15 mouse cellular contexts compared by ENCODE assay signal in genomic region chr14:25184875-25185274, GRCm38 (mm10).
DNase-seq lines count a peak whose midpoint lies in the region; ATAC-seq lines count a peak whose summit lies in the region.
"Had no signal": no experiment of that assay in that cellular context is flagged by ENCODE, and none has a peak within 500 bp of the region (broad histone marks: within the 10 kb centered on the region; RNA-seq: fewer than 3 reads in every experiment).

No protein-coding gene starts in this region.

- ATAC-seq in forebrain, embryonic 16.5 days, result no peak
- no peak for ATAC-seq in intestine, embryonic 15.5 days
- no peak for ATAC-seq in intestine, embryonic 16.5 days
- no peak for ATAC-seq in limb, embryonic 15.5 days (ENCODE audit: insufficient number of reproducible peaks, low FRiP score, low TSS enrichment, low read depth)
- ATAC-seq: liver, postnatal 0 days had no signal

- H3K4me2 ChIP-seq in forebrain, embryonic 16.5 days (ENCODE audit: low read length), result no peak overlapping the region
- H3K4me2 ChIP-seq in intestine, embryonic 15.5 days (replicated peaks), result no peak overlapping the region
- no peak overlapping the region for H3K4me2 ChIP-seq in intestine, embryonic 16.5 days (ENCODE audit: low read depth, low read length)
- no peak overlapping the region for H3K4me2 ChIP-seq in limb, embryonic 15.5 days
- H3K4me2 ChIP-seq: embryonic facial prominence, embryonic 12.5 days; heart, embryonic 15.5 days had no signal

- WGBS in forebrain, embryonic 10.5 days, result 88% methylated on average over 1 of the region's 1 CpGs
- 90% methylated on average over 1 of the region's 1 CpGs for WGBS in forebrain, embryonic 16.5 days
- 94% methylated on average over 1 of the region's 1 CpGs for WGBS in intestine, embryonic 15.5 days
- WGBS in intestine, embryonic 16.5 days, result 72% methylated on average over 1 of the region's 1 CpGs
- 85% methylated on average over 1 of the region's 1 CpGs for WGBS in limb, embryonic 15.5 days

- no peak overlapping the region for H3K9ac ChIP-seq in forebrain, embryonic 16.5 days (replicated peaks; ENCODE audit: low read depth, low read length)
- H3K9ac ChIP-seq in intestine, embryonic 15.5 days, result no peak overlapping the region
- no peak overlapping the region for H3K9ac ChIP-seq in intestine, embryonic 16.5 days (ENCODE audit: low read depth, low read length)
- no peak overlapping the region for H3K9ac ChIP-seq in limb, embryonic 15.5 days
- H3K9ac ChIP-seq: embryonic facial prominence, embryonic 12.5 days; heart, embryonic 15.5 days; liver, postnatal 0 days had no signal

- H3K36me3 ChIP-seq in forebrain, embryonic 10.5 days (replicated peaks), result no peaks in the 10 kb centered on the region
- no peaks in the 10 kb centered on the region for H3K36me3 ChIP-seq in forebrain, embryonic 16.5 days (ENCODE audit: control insufficient read depth, insufficient read depth)
- no peaks in the 10 kb centered on the region for H3K36me3 ChIP-seq in intestine, embryonic 15.5 days
- H3K36me3 ChIP-seq in intestine, embryonic 16.5 days (ENCODE audit: control insufficient read depth, insufficient read depth, low read length), result no peaks in the 10 kb centered on the region
- no peaks in the 10 kb centered on the region for H3K36me3 ChIP-seq in limb, embryonic 15.5 days
- H3K36me3 ChIP-seq: embryonic facial prominence, embryonic 12.5 days; heart, embryonic 15.5 days had no signal

- peaks cover 38% of the 10 kb centered on the region for H3K4me1 ChIP-seq in forebrain, embryonic 10.5 days
- H3K4me1 ChIP-seq in forebrain, embryonic 16.5 days (replicated peaks; ENCODE audit: control insufficient read depth, insufficient read depth, low read length), result peaks cover 16% of the 10 kb centered on the region
- H3K4me1 ChIP-seq in intestine, embryonic 15.5 days (replicated peaks), result peaks cover 18% of the 10 kb centered on the region
- peaks cover 26% of the 10 kb centered on the region for H3K4me1 ChIP-seq in intestine, embryonic 16.5 days (ENCODE audit: control insufficient read depth, insufficient read depth, low read length)
- peaks cover 31% of the 10 kb centered on the region for H3K4me1 ChIP-seq in limb, embryonic 15.5 days

- no peak overlapping the region for H3K4me3 ChIP-seq in forebrain, embryonic 10.5 days
- no peak overlapping the region for H3K4me3 ChIP-seq in forebrain, embryonic 16.5 days (replicated peaks; ENCODE audit: low read length)
- H3K4me3 ChIP-seq in intestine, embryonic 15.5 days (replicated peaks), result no peak overlapping the region
- H3K4me3 ChIP-seq in intestine, embryonic 16.5 days (ENCODE audit: low read length), result no peak overlapping the region
- no peak overlapping the region for H3K4me3 ChIP-seq in limb, embryonic 15.5 days
- H3K4me3 ChIP-seq: embryonic facial prominence, embryonic 12.5 days; heart, embryonic 15.5 days had no signal

- peak overlapping the region; percentile 22; the same call in 1 of the 2 replicates for H3K27ac ChIP-seq in forebrain, embryonic 10.5 days
- H3K27ac ChIP-seq in forebrain, embryonic 16.5 days (ENCODE audit: low read length), result no peak overlapping the region
- 0 out of 2 replicates have a peak overlapping the region, but pooled peaks have one; percentile 2 for H3K27ac ChIP-seq in intestine, embryonic 15.5 days
- no peak overlapping the region for H3K27ac ChIP-seq in intestine, embryonic 16.5 days (ENCODE audit: low read length)
- H3K27ac ChIP-seq in limb, embryonic 15.5 days, result peak overlapping the region; percentile 73; the same call in 1 of the 2 replicates
- H3K27ac ChIP-seq: heart, embryonic 15.5 days had no signal

- peaks cover 14% of the 10 kb centered on the region for H3K27me3 ChIP-seq in forebrain, embryonic 10.5 days (ENCODE audit: poor library complexity, severe bottlenecking)
- H3K27me3 ChIP-seq in forebrain, embryonic 16.5 days (replicated peaks; ENCODE audit: control insufficient read depth, insufficient read depth, low read length), result no peaks in the 10 kb centered on the region
- H3K27me3 ChIP-seq in intestine, embryonic 15.5 days (replicated peaks), result no peaks in the 10 kb centered on the region
- no peaks in the 10 kb centered on the region for H3K27me3 ChIP-seq in intestine, embryonic 16.5 days (replicated peaks; ENCODE audit: control insufficient read depth, insufficient read depth, low read length)
- no peaks in the 10 kb centered on the region for H3K27me3 ChIP-seq in limb, embryonic 15.5 days
- H3K27me3 ChIP-seq: embryonic facial prominence, embryonic 12.5 days had no signal

- no peak for DNase-seq in forebrain, embryonic 10.5 days (ENCODE audit: extremely low spot score, low spot score)
- peak; percentile 13 for DNase-seq in T-cell, adult 2 months (ENCODE audit: low spot score)
- no peak for DNase-seq in adrenal gland, postnatal 14 days
- DNase-seq in layer of hippocampus, postnatal 14 days (ENCODE audit: low spot score in 2 of 2), result no peak
- DNase-seq: gastrocnemius, postnatal 10 days; layer of hippocampus, postnatal 36 days; liver, postnatal 0 days; lung, postnatal 14 days; spleen, adult 18-20 months had no signal

- no peaks in the 10 kb centered on the region; the same call in 1 of the 2 replicates for H3K9me3 ChIP-seq in forebrain, embryonic 10.5 days
- no peaks in the 10 kb centered on the region for H3K9me3 ChIP-seq in forebrain, embryonic 16.5 days (ENCODE audit: control insufficient read depth, low read length)
- no peaks in the 10 kb centered on the region for H3K9me3 ChIP-seq in intestine, embryonic 15.5 days
- H3K9me3 ChIP-seq in intestine, embryonic 16.5 days (ENCODE audit: control insufficient read depth, low read length), result no peaks in the 10 kb centered on the region
- H3K9me3 ChIP-seq in limb, embryonic 15.5 days, result no peaks in the 10 kb centered on the region
- H3K9me3 ChIP-seq: embryonic facial prominence, embryonic 12.5 days; heart, embryonic 15.5 days had no signal

Comparison
In these comparisons a context has a peak if more than half of its experiments do, and no peak if none do; other contexts are left out.
1. H3K27ac ChIP-seq: peak in forebrain, embryonic 10.5 days (single experiment), intestine, embryonic 15.5 days (single experiment) and limb, embryonic 15.5 days (single experiment); none in forebrain, embryonic 16.5 days (single experiment) and intestine, embryonic 16.5 days (single experiment).